Mouse (Mus musculus) spleen, adult 2 months (tissue): ENCODE measurements around the gene Med13. TPM values are rescaled to one million over a fixed set of nuclear protein-coding genes. Genes with fewer than 3 reads are reported as not detected.

ENCODE experiments used
- DNase-seq, 2 experiments: peaks; one replicate each; pipeline versions ENCODE4 v3.0.0 to v3.0.0-alpha.2; 2012 to 2021; ENCODE audit warnings: low spot score in 2 of 2, low read depth in 1 of 2
- H3K27ac ChIP-seq: fragments of 200-500 bp; 2 replicates; pipeline ENCODE4 v1.5.1; 2012; ENCODE audit warnings: low read length, inconsistent platforms; ENCODE audit not compliant: insufficient read depth
- H3K27me3 ChIP-seq: fragments of 200-500 bp; 2 replicates; pipeline ENCODE4 v1.6.1; 2012; ENCODE audit warnings: mild to moderate bottlenecking, moderate library complexity, low read length, inconsistent platforms; ENCODE audit not compliant: control insufficient read depth, insufficient read depth
- H3K36me3 ChIP-seq: fragments of 200-500 bp; 2 replicates; pipeline ENCODE4 v1.6.1; 2012; ENCODE audit warnings: mild to moderate bottlenecking, low read length, inconsistent platforms; ENCODE audit not compliant: control insufficient read depth, insufficient read depth
- H3K4me1 ChIP-seq: fragments of 200-500 bp; 2 replicates; pipeline ENCODE4 v1.6.1; 2011; ENCODE audit warnings: inconsistent platforms; ENCODE audit not compliant: control insufficient read depth, insufficient read depth, insufficient read length
- H3K4me3 ChIP-seq: fragments of 200-500 bp; 2 replicates; pipeline ENCODE4 v1.5.1; 2011; ENCODE audit warnings: mild to moderate bottlenecking, inconsistent platforms; ENCODE audit not compliant: insufficient read depth, insufficient read length; ENCODE audit errors: extremely low read depth
- CTCF ChIP-seq: fragments of 200-500 bp; IDR thresholded peaks from 2 replicates; pipeline ENCODE4 v1.5.1; 2011; ENCODE audit warnings: mild to moderate bottlenecking, inconsistent platforms; ENCODE audit not compliant: insufficient read depth, insufficient read length, insufficient replicate concordance; ENCODE audit errors: extremely low read depth
- POLR2A ChIP-seq: fragments of 200-500 bp; IDR thresholded peaks from 2 replicates; pipeline ENCODE4 v1.6.1; 2011; ENCODE audit warnings: low read depth, low read length, inconsistent platforms
- WGBS: fragments of 180-500 bp; shearing (Covaris S2); methylation state at CpG from one replicate; pipeline ENCODE4 v1.1.7; 2018; 5-methylcytosine and 5-hydroxymethylcytosine counted together
- polyA plus RNA-seq: library from polyadenylated mRNA; depleted of rRNA; stranded (reverse); fragments of >200 nt; gene quantifications from 2 replicates; pipeline ENCODE4 v1.2.3, GENCODE M21; 2012

Med13 gene
- polyA plus RNA-seq, 1 experiment = 23.2 TPM

DNA sequence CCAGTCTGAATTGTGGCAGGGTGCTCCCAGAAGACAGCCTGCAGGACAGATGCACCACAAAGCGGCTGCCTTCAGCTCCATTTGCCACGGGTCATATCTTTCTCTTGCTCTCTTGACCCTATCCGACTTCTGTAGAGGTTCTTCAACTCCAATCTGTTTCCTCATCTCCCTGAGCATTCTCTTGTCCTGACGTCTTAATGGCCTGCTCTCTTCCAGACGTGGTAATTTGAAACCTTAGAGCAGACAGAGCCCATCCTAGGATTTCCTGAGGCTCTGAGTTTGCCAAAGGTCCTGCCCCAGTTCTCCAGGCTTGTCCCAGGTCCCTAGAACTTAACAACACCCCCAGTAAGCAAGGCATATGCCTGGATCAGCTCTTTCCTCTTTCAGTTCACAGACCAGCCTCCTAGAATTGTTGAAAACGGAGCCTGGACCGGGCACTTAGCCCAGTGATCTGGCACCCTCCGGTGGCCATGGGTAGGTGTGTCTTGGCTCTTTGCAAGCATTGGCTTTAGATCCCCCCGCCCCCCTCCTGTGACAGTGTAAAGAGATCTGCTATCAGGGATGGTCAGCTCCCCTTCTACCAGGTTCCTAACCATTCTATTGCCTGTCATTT is 38.2 kb upstream of the Med13 start:
- no peak overlapping the region for H3K4me3 ChIP-seq
- peak; percentile 68; the same call in 1 of the 2 replicates for TF ChIP-seq CTCF
- no peak for TF ChIP-seq POLR2A
- H3K27ac ChIP-seq = peak overlapping the region; percentile 19
- no peaks in the 10 kb centered on the region for H3K36me3 ChIP-seq
- H3K4me1 ChIP-seq = peaks cover 28% of the 10 kb centered on the region
- WGBS = 41% methylated on average over 9 of the region's 9 CpGs
- peak; percentile 54 to 76 for DNase-seq
- no peaks in the 10 kb centered on the region for H3K27me3 ChIP-seq

GRCm38 (mm10) chr11:86395100-86395499 is 37.7 kb upstream of the Med13 start:
- Histone ChIP-seq H3K27me3 (no peaks in the 10 kb centered on the region), H3K36me3 (no peaks in the 10 kb centered on the region), H3K4me1 (peaks cover 28% of the 10 kb centered on the region), H3K4me3 (no peak overlapping the region), H3K27ac (no peak overlapping the region)
- TF ChIP-seq CTCF (no peak), POLR2A (no peak)
- DNase-seq = no peak
- 83% methylated on average over 4 of the region's 4 CpGs for WGBS

- H3K27me3 ChIP-seq = no peaks in the 10 kb centered on the region
- DNase-seq = no peak
- TF ChIP-seq POLR2A (no peak), CTCF (no peak)
- no peak overlapping the region for H3K4me3 ChIP-seq
- peaks cover 16% of the 10 kb centered on the region; the same call in 1 of the 2 replicates for H3K4me1 ChIP-seq
- WGBS = 92% methylated on average over 7 of the region's 7 CpGs
- no peaks in the 10 kb centered on the region for H3K36me3 ChIP-seq
- H3K27ac ChIP-seq = no peak overlapping the region
Measured at GRCm38 (mm10) chr11:86391687-86392086, 34.3 kb upstream of the Med13 start.

- H3K36me3 ChIP-seq = no peaks in the 10 kb centered on the region
- WGBS = 94% methylated on average over 1 of the region's 1 CpGs
- H3K27me3 ChIP-seq = no peaks in the 10 kb centered on the region
- H3K27ac ChIP-seq = no peak overlapping the region
- no peak overlapping the region for H3K4me3 ChIP-seq
- no peak for TF ChIP-seq POLR2A
- TF ChIP-seq CTCF = no peak
- peaks cover 14% of the 10 kb centered on the region; the same call in 1 of the 2 replicates for H3K4me1 ChIP-seq
- no peak for DNase-seq
Measured at GRCm38 (mm10) chr11:86390308-86390707, 32.9 kb upstream of the Med13 start.

DNA sequence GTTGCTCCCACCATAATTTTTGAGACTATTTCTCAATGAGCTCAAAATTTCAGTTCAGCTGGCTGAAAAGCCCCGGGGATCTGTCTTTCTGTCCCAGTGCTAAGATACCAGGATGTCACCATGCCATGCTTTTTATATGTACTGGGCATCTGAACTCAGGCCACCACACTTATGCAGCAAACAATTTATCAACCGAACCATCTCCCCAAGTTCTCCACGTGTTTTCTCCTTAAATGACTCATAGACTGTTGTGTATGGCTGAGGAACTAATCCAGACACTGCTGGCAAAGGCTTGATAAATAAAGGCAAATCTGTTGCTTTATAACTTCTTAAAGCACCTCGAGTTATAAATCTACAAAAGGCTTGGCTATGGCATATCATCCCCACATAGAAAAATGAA is 32.1 kb upstream of the Med13 start:
- H3K27ac ChIP-seq = no peak overlapping the region
- H3K27me3 ChIP-seq = no peaks in the 10 kb centered on the region
- TF ChIP-seq POLR2A (no peak), CTCF (no peak)
- no peak overlapping the region for H3K4me3 ChIP-seq
- 78% methylated on average over 4 of the region's 4 CpGs for WGBS
- H3K4me1 ChIP-seq = peaks cover 16% of the 10 kb centered on the region; the same call in 1 of the 2 replicates
- DNase-seq = no peak
- no peaks in the 10 kb centered on the region for H3K36me3 ChIP-seq

DNA sequence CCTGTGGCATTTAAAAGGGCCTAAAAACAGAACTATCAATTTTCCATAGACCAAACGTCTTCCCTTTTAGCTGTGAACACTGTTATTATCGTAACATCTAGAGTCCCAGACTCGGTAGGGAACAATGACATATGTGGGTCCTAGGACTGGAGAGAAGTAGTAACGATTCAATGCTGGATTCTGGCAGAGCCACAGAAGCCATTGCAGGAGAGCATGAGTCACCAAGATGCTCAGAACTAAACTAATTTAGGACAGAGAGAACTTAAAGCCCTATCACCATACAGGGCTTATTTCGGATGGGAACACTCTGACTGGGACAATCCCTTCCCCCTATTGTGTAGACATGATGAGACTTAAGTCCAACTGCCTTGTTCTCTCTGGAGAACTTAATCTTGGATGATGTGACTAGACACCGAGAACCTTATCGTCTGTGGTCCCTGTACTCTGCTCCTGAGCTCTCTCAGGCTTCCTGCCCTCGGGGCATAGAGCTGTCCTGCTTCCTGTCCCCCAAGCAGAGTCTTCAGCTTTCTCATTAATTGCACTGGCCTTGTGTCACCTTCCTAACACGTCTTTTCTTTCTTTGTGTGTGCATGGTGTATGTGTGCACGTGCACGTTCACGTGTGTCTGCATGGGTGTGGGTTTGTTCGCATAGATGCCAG is 31.5 kb upstream of the Med13 start:
- Histone ChIP-seq H3K4me3 (no peak overlapping the region), H3K36me3 (no peaks in the 10 kb centered on the region), H3K27ac (no peak overlapping the region), H3K4me1 (peaks cover 17% of the 10 kb centered on the region; the same call in 1 of the 2 replicates), H3K27me3 (no peaks in the 10 kb centered on the region)
- TF ChIP-seq CTCF (no peak), POLR2A (no peak)
- DNase-seq = no peak
- WGBS = 61% methylated on average over 13 of the region's 13 CpGs

DNA sequence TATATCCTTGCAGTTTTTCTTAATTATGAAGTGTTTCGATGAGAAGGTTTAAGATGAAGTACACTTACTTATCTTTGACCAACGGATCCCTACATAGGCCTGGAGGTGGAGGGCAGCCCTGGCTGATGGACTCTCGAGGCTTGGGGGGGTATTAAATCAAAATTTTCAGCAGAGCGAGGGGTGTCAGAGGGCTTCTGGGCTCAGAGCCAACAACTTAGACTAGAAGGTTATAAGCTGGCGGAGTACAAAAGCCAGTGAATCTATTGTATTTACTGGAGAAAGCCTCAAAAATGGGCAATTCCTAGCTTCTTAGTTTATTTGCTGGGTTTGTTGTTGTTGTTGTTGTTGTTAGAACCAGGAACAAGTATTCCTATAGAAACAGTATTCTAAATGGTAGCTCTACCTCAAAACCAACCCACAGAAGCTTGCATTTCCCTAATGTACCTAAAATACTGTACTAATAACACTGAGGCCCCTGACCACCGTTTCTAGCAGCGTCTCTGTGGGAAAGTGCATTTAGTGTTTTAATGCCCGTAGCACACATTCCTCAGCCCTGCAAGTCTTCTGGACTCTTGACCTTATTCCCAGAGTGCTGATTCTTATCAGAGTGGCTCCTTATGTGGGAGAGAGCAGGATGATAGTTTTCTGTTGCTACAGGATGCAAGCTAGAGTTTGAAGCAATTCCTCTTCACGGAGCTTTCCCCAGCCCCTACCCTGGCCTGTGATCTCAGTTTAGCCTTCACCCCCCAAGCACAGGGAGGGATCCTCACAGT is 29.9 kb upstream of the Med13 start:
- Histone ChIP-seq H3K36me3 (no peaks in the 10 kb centered on the region), H3K27ac (peak overlapping the region; percentile 89; the same call in 1 of the 2 replicates), H3K4me1 (peaks cover 21% of the 10 kb centered on the region; the same call in 1 of the 2 replicates), H3K27me3 (no peaks in the 10 kb centered on the region), H3K4me3 (no peak overlapping the region)
- DNase-seq = no peak
- 84% methylated on average over 9 of the region's 9 CpGs for WGBS
- TF ChIP-seq CTCF (no peak), POLR2A (no peak)
